Mouse (Mus musculus) MEL (cell line): ENCODE data around the gene Lsamp. TPM values are rescaled to one million over a fixed set of nuclear protein-coding genes. Genes with fewer than 3 reads are reported as not detected.

Experiments
- DNase-seq: peaks from one replicate; pipeline ENCODE4 v3.0.0; 2011; ENCODE audit warnings: low read depth, low spot score
- H3K27ac ChIP-seq: 2 replicates; pipeline ENCODE4 v1.5.1; 2012; ENCODE audit warnings: low read depth, mild to moderate bottlenecking, control low read depth, low read length, moderate library complexity; ENCODE audit not compliant: control insufficient read depth
- H3K27me3 ChIP-seq, 2 experiments: fragments of 150-350 bp in 1 of 2; sonication (generic) in 1 of 2; 2 replicates each; pipeline ENCODE4 v1.6.1; 2012; ENCODE audit warnings: low read length in 2 of 2, mild to moderate bottlenecking in 2 of 2, improper control_type of control experiment in 1 of 2, moderate library complexity in 1 of 2; ENCODE audit not compliant: insufficient read depth in 2 of 2, control insufficient read depth in 1 of 2
- H3K36me3 ChIP-seq, 2 experiments: 2 replicates each; pipeline ENCODE4 v1.6.1; 2012 to 2014; ENCODE audit warnings: low read length in 2 of 2, improper control_type of control experiment in 1 of 2, inconsistent platforms in 1 of 2, mild to moderate bottlenecking in 1 of 2; ENCODE audit not compliant: insufficient read depth in 2 of 2, control insufficient read depth in 1 of 2
- H3K4me1 ChIP-seq, 2 experiments: fragments of 150-350 bp in 1 of 2; sonication (generic) in 1 of 2; 2 replicates each; pipeline ENCODE4 v1.6.1; 2012; ENCODE audit warnings: low read length in 2 of 2, improper control_type of control experiment in 1 of 2, mild to moderate bottlenecking in 1 of 2; ENCODE audit not compliant: insufficient read depth in 2 of 2, control insufficient read depth in 1 of 2
- H3K4me3 ChIP-seq, 2 experiments: fragments of 150-350 bp in 1 of 2; sonication (generic) in 1 of 2; 2 replicates each; pipeline ENCODE4 v1.5.1; 2012; ENCODE audit warnings: low read depth in 2 of 2, low read length in 2 of 2, mild to moderate bottlenecking in 2 of 2, moderate library complexity in 2 of 2, control low read depth in 1 of 2, improper control_type of control experiment in 1 of 2; ENCODE audit not compliant: control insufficient read depth in 1 of 2, insufficient read depth in 1 of 2
- H3K79me2 ChIP-seq: 2 replicates; pipeline ENCODE4 v1.6.1; 2012; ENCODE audit warnings: mild to moderate bottlenecking, low read length, moderate library complexity; ENCODE audit not compliant: control insufficient read depth, poor library complexity, insufficient read depth
- H3K9ac ChIP-seq: 2 replicates; pipeline ENCODE4 v1.6.1; 2012; ENCODE audit warnings: low read depth, mild to moderate bottlenecking, control low read depth, low read length, moderate library complexity; ENCODE audit not compliant: control insufficient read depth, poor library complexity, severe bottlenecking
- H3K9me3 ChIP-seq: fragments of 150-350 bp; sonication (generic); replicated peaks from 2 replicates; pipeline ENCODE4 v1.6.1; 2012; ENCODE audit warnings: mild to moderate bottlenecking, low read length, improper control_type of control experiment, moderate library complexity; ENCODE audit not compliant: insufficient read depth
- BHLHE40 ChIP-seq: IDR thresholded peaks from 2 replicates; pipeline ENCODE4 v1.6.1; 2012; ENCODE audit warnings: low read depth, mild to moderate bottlenecking, inconsistent platforms, low read length, improper control_type of control experiment, borderline replicate concordance
- CHD2 ChIP-seq: IDR thresholded peaks from 2 replicates; pipeline ENCODE4 v1.6.1; 2011; ENCODE audit warnings: low read length, improper control_type of control experiment
- CTCF ChIP-seq, 3 experiments: IDR thresholded peaks in 2 of 3; conservative IDR thresholded peaks in 1 of 3; 2 replicates each; pipeline ENCODE4 v1.5.1; 2011 to 2012; ENCODE audit warnings: low read length in 3 of 3, low read depth in 2 of 3, mild to moderate bottlenecking in 2 of 3, improper control_type of control experiment in 1 of 3, inconsistent platforms in 1 of 3, mixed read lengths in 1 of 3, moderate library complexity in 1 of 3; ENCODE audit not compliant: control insufficient read depth in 1 of 3, insufficient read depth in 1 of 3, poor library complexity in 1 of 3, severe bottlenecking in 1 of 3
- E2F4 ChIP-seq: IDR thresholded peaks from 2 replicates; pipeline ENCODE4 v1.6.1; 2011; ENCODE audit warnings: low read depth, low read length, improper control_type of control experiment, borderline replicate concordance
- ELF1 ChIP-seq: IDR thresholded peaks from 2 replicates; pipeline ENCODE4 v1.6.1; 2014; ENCODE audit warnings: low read depth, mild to moderate bottlenecking, inconsistent platforms, low read length, improper control_type of control experiment, moderate library complexity
- EP300 ChIP-seq, 2 experiments: IDR thresholded peaks; 2 replicates each; pipeline ENCODE4 v1.6.1; 2011; ENCODE audit warnings: improper control_type of control experiment in 2 of 2, low read length in 2 of 2, low read depth in 1 of 2, mild to moderate bottlenecking in 1 of 2
- ETS1 ChIP-seq: IDR thresholded peaks from 2 replicates; pipeline ENCODE4 v1.6.1; 2012; ENCODE audit warnings: low read depth, mild to moderate bottlenecking, inconsistent platforms, low read length, improper control_type of control experiment, moderate library complexity
- GATA1 ChIP-seq: IDR thresholded peaks from 2 replicates; pipeline ENCODE4 v1.6.1; 2011; ENCODE audit warnings: low read depth, low read length, improper control_type of control experiment
- JUND ChIP-seq: IDR thresholded peaks from 2 replicates; pipeline ENCODE4 v1.6.1; 2011; ENCODE audit warnings: low read depth, mild to moderate bottlenecking, improper control_type of control experiment, low read length
- MAFK ChIP-seq: IDR thresholded peaks from 2 replicates; pipeline ENCODE4 v1.6.1; 2011; ENCODE audit warnings: low read depth, mild to moderate bottlenecking, low read length, improper control_type of control experiment, borderline replicate concordance
- MAX ChIP-seq: IDR thresholded peaks from 2 replicates; pipeline ENCODE4 v1.6.1; 2011; ENCODE audit warnings: low read length, improper control_type of control experiment
- MXI1 ChIP-seq: IDR thresholded peaks from 2 replicates; pipeline ENCODE4 v1.6.1; 2011; ENCODE audit warnings: mild to moderate bottlenecking, low read depth, low read length, improper control_type of control experiment
- NRF1 ChIP-seq: IDR thresholded peaks from 2 replicates; pipeline ENCODE4 v1.6.1; 2014; ENCODE audit warnings: low read depth, mild to moderate bottlenecking, inconsistent platforms, low read length, improper control_type of control experiment, moderate library complexity; ENCODE audit not compliant: poor library complexity, insufficient read depth, severe bottlenecking
- POLR2A ChIP-seq, 2 experiments: IDR thresholded peaks; 2 replicates each; pipeline ENCODE4 v1.6.1; 2011 to 2012; ENCODE audit warnings: low read length in 2 of 2, mild to moderate bottlenecking in 2 of 2, control low read depth in 1 of 2, improper control_type of control experiment in 1 of 2, low read depth in 1 of 2, moderate library complexity in 1 of 2; ENCODE audit not compliant: control insufficient read depth in 1 of 2, insufficient read depth in 1 of 2, poor library complexity in 1 of 2
- RCOR1 ChIP-seq: IDR thresholded peaks from 2 replicates; pipeline ENCODE4 v1.6.1; 2012; ENCODE audit warnings: low read depth, mild to moderate bottlenecking, inconsistent platforms, low read length, improper control_type of control experiment
- SIN3A ChIP-seq: IDR thresholded peaks from 2 replicates; pipeline ENCODE4 v1.6.1; 2012; ENCODE audit warnings: low read length, improper control_type of control experiment, inconsistent platforms
- TBP ChIP-seq: IDR thresholded peaks from 2 replicates; pipeline ENCODE4 v1.8.0; 2011; ENCODE audit warnings: low read depth, low read length, improper control_type of control experiment
- TCF12 ChIP-seq: IDR thresholded peaks from 2 replicates; pipeline ENCODE4 v1.6.1; 2014; ENCODE audit warnings: low read depth, mild to moderate bottlenecking, inconsistent platforms, low read length, improper control_type of control experiment, moderate library complexity
- USF1 ChIP-seq: IDR thresholded peaks from 2 replicates; pipeline ENCODE4 v1.6.1; 2014; ENCODE audit warnings: low read depth, mild to moderate bottlenecking, inconsistent platforms, low read length, improper control_type of control experiment, moderate library complexity
- USF2 ChIP-seq, 2 experiments: IDR thresholded peaks; 2 replicates each; pipeline ENCODE4 v1.6.1; 2011 to 2012; ENCODE audit warnings: improper control_type of control experiment in 2 of 2, low read length in 2 of 2, borderline replicate concordance in 1 of 2, inconsistent platforms in 1 of 2, low read depth in 1 of 2, mild to moderate bottlenecking in 1 of 2; ENCODE audit not compliant: insufficient read depth in 1 of 2
- ZC3H11A ChIP-seq: IDR thresholded peaks from 2 replicates; pipeline ENCODE4 v1.6.1; 2012; ENCODE audit warnings: low read depth, mild to moderate bottlenecking, inconsistent platforms, low read length, improper control_type of control experiment
- ZKSCAN1 ChIP-seq: IDR thresholded peaks from 2 replicates; pipeline ENCODE4 v1.6.1; 2012; ENCODE audit warnings: low read depth, mild to moderate bottlenecking, inconsistent platforms, low read length, improper control_type of control experiment, moderate library complexity
- ZMIZ1 ChIP-seq: IDR thresholded peaks from 2 replicates; pipeline ENCODE4 v1.6.1; 2012; ENCODE audit warnings: low read depth, mild to moderate bottlenecking, inconsistent platforms, low read length, improper control_type of control experiment, moderate library complexity
- ZNF384 ChIP-seq: IDR thresholded peaks from 2 replicates; pipeline ENCODE4 v1.6.1; 2012; ENCODE audit warnings: low read depth, mild to moderate bottlenecking, inconsistent platforms, low read length, improper control_type of control experiment
- polyA plus RNA-seq, 2 experiments: library from polyadenylated mRNA; stranded (reverse) in 1 of 2; unstranded in 1 of 2; fragments of >175 nt in 1 of 2; fragments of >200 nt in 1 of 2; gene quantifications; 2 replicates each; pipeline versions ENCODE4 v1.2.1 to v1.2.4; 2012; ENCODE audit warnings: low replicate concordance in 2 of 2, low read depth in 1 of 2; ENCODE audit not compliant: insufficient read length in 2 of 2, insufficient read depth in 1 of 2, missing spikeins in 1 of 2
- total RNA-seq: library from RNA; depleted of rRNA; stranded (reverse); fragments of 300-350 nt; gene quantifications from 2 replicates; pipeline ENCODE4 v1.2.3, GENCODE M21; 2012

Gene Lsamp
- total and polyA plus RNA-seq, 3 experiments = 0.42 TPM; not detected in 2

DNA sequence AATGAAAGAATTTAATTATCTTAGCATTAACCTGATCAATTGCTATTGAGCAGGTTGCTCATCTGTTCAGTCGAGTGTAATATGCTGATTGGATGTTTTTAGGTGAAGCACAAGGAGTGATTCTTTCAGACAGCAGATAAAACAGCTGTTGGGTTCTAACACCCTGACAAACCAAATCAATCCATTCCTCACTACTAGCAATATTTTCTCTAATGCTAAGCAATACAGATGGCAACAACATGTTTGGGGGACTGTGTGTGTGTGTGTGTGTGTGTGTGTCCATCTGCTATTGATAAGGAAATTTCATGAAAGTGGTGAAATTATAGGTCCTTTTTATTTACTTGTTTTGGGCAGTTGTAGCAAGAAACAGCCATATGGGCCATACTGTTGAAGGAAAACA lies 1628.1 kb downstream of the Lsamp start:
- TF ChIP-seq USF1 = no peak
- TF ChIP-seq JUND = no peak
- TF ChIP-seq RCOR1 = no peak
- TF ChIP-seq TBP = no peak
- TF ChIP-seq POLR2A (IDR thresholded peaks at IDR 0.05; ENCODE audit: control insufficient read depth in 1 of 2, insufficient read depth in 1 of 2, low read depth in 1 of 2, low read length in 2 of 2, poor library complexity in 1 of 2) = no peak
- no peak for TF ChIP-seq MAX
- TF ChIP-seq USF2 (IDR thresholded peaks at IDR 0.05; ENCODE audit: borderline replicate concordance in 1 of 2, insufficient read depth in 1 of 2, low read depth in 1 of 2, low read length in 2 of 2) = no peak
- no peak for TF ChIP-seq MAFK
- TF ChIP-seq CHD2 = no peak
- TF ChIP-seq ZNF384 = no peak
- TF ChIP-seq SIN3A = no peak
- TF ChIP-seq ZKSCAN1 = no peak
- no peak for TF ChIP-seq E2F4
- no peak for TF ChIP-seq GATA1
- no peak for TF ChIP-seq EP300 (IDR thresholded peaks at IDR 0.05; ENCODE audit: low read depth in 1 of 2, low read length in 2 of 2)
- TF ChIP-seq BHLHE40 = no peak
- TF ChIP-seq MXI1 = no peak
- no peak for TF ChIP-seq ZMIZ1
- no peak for TF ChIP-seq ELF1
- TF ChIP-seq CTCF (IDR thresholded peaks at IDR 0.05 in 2 of 3, conservative IDR thresholded peaks at IDR 0.05 in 1 of 3; ENCODE audit: control insufficient read depth in 1 of 3, insufficient read depth in 1 of 3, low read depth in 2 of 3, low read length in 3 of 3, poor library complexity in 1 of 3, severe bottlenecking in 1 of 3) = no peak
- no peak overlapping the region for H3K4me3 ChIP-seq
- no peaks in the 10 kb centered on the region for H3K36me3 ChIP-seq
- no peak for DNase-seq
- no peaks in the 10 kb centered on the region for H3K9me3 ChIP-seq
- H3K79me2 ChIP-seq = no peaks in the 10 kb centered on the region
- no peak overlapping the region for H3K27ac ChIP-seq
- H3K4me1 ChIP-seq = no peaks in the 10 kb centered on the region
- no peak overlapping the region for H3K9ac ChIP-seq
- no peaks in the 10 kb centered on the region for H3K27me3 ChIP-seq

DNA sequence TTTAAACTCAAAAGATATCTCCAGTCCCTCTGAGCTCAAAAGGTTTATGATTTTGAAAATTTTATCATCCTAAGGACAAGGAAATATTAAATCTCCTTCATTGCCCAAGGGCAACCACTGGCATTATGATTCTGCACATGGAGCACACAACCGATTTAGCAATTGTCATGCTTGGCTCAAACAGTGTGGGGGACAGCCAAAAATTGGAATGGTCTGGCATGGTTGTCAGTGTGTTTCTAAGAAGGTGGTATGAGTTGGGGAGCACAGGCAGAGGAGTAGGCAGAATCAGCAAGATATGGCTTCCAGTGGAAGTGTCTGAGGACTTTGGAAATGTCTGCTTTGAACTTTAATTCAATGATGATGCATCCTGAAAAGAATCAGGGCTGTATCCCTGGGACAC lies 1639.7 kb downstream of the Lsamp start:
- no peaks in the 10 kb centered on the region for H3K4me1 ChIP-seq
- H3K4me3 ChIP-seq = no peak overlapping the region
- H3K36me3 ChIP-seq = no peaks in the 10 kb centered on the region
- H3K27ac ChIP-seq = no peak overlapping the region
- H3K9ac ChIP-seq = no peak overlapping the region
- no peak for TF ChIP-seq ELF1
- TF ChIP-seq E2F4 = no peak
- no peak for TF ChIP-seq GATA1
- TF ChIP-seq ETS1 = no peak
- no peak for TF ChIP-seq USF1
- TF ChIP-seq ZC3H11A = no peak
- no peak for TF ChIP-seq NRF1
- TF ChIP-seq TCF12 = no peak
- no peaks in the 10 kb centered on the region for H3K9me3 ChIP-seq
- H3K27me3 ChIP-seq = no peaks in the 10 kb centered on the region
- H3K79me2 ChIP-seq = no peaks in the 10 kb centered on the region
- DNase-seq = no peak
